Mouse (Mus musculus) layer of hippocampus, postnatal 14 days (tissue): ENCODE data around the gene Fars2. TPM values are rescaled to one million over a fixed set of nuclear protein-coding genes. Genes with fewer than 3 reads are reported as not detected.

ENCODE experiments used
- DNase-seq, 2 experiments: peaks; one replicate each; pipeline ENCODE4 v3.0.0; 2021 to 2022; ENCODE audit warnings: low spot score in 2 of 2, mixed read lengths in 1 of 2
- total RNA-seq, 2 experiments: library from RNA; stranded (reverse); gene quantifications; 2 replicates each; pipeline ENCODE4 v1.2.3; 2021

Gene Fars2
- total RNA-seq, 2 experiments from 2014 or later = 30.2 to 37.4 TPM

DNA sequence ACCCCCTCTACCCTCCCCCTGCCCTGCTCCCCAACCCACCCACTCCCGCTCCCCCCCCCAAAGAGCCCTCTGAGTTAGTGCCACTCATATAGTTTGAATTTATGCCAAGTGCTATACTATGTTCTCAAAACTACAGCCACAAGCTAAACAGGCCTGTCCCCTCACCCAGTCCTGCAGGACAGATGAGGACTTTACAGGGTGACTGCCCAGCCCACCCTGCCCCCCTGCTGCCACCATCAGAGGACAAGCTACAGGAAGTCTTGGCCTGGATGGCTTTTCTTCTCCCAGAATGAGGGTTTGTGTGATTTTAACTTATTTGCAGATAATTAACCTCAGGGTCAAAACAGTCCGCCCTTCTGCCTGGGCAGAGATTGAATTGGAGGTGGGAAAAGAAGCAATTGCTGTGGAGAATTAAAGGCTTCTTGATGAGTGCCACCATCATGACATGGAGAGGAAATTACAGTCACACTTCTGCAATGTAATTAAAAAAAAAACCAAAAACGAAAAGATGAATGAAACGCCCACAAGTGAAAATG, 383.2 kb downstream of the Fars2 start:
- no peak for DNase-seq

DNA sequence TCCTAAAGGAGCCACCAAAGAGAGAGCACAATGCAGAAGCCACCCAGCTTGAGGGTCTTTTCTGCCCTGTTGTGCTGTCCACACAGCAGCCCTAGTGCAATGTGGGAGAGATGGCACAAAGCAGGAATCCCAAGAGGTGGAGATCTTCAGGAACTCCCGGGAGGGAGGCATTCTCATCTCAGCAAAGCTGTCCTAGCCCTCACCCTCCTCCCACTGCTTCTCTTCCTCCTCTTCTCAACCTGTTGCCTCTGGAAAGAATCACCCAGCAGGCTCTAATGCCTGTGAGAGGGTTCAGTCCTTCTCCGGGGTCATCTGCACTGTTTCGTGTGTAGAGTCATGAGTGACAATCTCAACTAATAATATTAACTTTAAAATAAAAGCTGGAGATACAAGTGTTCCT, 386.3 kb downstream of the Fars2 start:
- DNase-seq = no peak

DNA sequence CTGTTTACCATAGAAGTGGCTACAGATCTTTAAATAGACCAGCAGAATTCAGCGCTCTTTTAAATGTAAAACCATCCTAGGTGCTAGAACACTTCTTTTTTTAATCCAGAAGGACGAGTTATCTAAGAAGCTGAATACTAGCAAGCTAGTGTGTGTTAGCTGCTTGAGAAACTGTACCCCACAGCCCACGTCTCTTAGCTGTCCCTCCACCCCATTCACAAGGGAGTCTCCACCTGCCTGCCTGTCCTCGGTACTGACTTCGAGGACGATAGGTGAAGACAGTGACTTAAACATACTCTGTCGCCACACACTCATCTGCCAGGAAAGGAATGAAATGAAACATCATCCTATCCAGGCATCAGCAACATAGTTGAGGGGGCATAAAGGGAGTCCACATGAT, 386.8 kb downstream of the Fars2 start:
- no peak for DNase-seq

DNA sequence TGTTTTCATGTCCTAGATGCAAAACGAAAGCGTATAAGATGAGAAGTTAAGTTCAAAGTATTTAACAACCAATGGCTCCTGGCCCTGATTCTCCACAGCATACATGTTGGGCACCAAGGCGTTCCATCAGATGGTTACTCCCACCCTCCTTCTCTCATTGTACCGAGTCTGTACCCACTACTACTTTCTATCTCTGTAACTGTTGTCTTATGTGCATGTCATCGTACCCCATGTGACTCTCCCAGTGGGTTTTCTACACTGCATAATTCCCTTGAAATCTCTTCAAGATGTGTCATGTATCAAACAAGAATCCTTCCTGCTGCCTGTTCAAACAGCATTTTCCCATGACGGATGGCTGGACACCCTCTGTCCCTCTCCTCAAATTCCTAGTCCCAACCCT, 388.5 kb downstream of the Fars2 start:
- no peak for DNase-seq

DNA sequence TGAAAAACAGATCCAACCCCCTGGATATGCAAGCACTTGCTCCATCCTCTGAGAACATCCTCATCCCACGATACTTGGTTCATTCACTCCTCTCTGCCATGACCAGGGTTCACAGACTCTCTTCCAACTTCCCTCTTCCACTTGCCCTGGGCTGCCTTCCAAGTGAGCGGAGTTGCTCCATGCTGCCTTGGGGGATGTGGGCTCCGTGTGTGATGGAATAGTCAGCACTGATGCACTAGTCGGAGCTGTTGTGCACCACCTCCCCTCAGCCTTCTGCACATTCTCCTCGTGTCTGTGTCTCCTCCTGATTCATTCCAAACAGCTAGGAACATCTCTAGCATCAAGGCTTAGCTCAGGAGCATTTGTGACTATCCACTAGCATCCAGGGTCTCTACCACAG, 389.1 kb downstream of the Fars2 start:
- peak in 1 of 2 experiments; percentile 45 for DNase-seq

GRCm38 (mm10) chr13:36510161-36510560, 392.9 kb downstream of the Fars2 start:
- DNase-seq = no peak

- DNase-seq = no peak
These were observed 395.9 kb downstream of the Fars2 start for GRCm38 (mm10) chr13:36513126-36513525.

DNA sequence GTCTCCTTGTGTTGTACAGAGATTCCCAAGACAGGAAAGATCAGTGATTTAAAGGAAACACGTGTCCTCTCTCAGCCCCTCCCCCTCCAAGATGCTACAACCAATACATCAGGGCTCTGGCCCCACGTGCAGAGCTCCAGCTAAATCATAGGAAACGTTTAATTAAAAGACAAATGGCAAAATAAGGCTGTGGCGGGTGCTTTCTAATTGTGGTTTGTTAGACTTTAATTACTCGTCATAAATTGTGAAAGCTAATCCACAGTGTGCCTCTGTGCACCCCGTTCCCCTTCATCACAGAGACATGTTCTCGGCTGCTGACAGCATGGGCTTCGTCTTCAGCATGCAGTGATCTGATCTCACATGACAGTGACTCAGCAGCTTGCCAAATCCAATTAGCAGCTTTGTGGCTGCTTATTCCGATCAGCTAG, 400.9 kb downstream of the Fars2 start:
- DNase-seq = peak; percentile 50 to 64

GRCm38 (mm10) chr13:36527761-36528160, 410.5 kb downstream of the Fars2 start:
- DNase-seq = no peak

GRCm38 (mm10) chr13:36528223-36528895, 411.1 kb downstream of the Fars2 start:
- no peak for DNase-seq

DNA sequence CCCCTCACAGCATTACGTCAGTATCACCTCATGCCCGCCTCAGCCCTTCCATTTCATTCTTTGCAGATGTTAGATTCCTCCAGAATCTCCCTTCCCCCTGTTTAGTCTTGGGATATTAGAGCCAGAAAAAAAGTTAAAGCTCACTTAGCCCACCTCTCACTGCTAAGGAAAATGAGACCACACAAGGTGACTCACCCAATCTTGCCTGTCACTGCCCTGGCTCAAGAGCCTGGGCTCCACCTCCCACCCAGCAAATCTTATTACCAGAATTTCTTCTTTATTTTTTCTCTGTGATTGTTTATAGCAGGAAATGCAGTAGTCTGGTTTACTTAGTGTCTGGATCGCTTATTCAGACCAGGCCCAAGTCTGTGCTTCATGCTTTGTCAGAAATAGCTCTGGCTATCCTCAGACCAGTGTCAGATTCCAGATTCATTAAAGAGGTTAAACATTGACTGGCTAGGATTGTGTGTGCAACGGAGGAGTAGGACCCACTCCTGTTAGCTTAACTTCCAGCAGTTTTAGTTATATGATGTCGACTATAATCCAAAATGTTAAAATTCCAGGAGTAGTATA, 412.3 kb downstream of the Fars2 start:
- DNase-seq = no peak

DNA sequence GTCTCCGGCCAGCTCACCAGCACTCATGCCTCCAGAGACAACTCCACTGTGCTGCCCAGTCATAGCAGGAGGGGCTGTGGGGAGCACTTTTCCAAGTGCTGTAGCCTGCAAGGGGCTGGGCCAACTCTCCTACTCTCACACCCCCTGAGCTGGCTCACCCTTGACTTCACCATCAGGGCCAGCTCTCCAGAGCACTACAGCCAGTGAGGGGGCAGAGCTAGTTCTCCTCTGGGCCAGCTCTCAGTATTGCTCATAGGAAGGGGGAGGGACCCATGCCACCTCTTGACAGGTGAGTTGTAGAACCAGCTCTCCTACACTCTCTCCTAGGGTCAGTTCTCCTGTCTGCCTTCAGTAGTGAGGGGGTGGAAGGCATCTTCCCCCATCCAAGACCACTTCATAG, 413.6 kb downstream of the Fars2 start:
- no peak for DNase-seq

- DNase-seq = no peak
These were observed 414.7 kb downstream of the Fars2 start for GRCm38 (mm10) chr13:36531893-36532292.

GRCm38 (mm10) chr13:36533071-36533470, 415.9 kb downstream of the Fars2 start:
- no peak for DNase-seq

GRCm38 (mm10) chr13:36533518-36533917, 416.3 kb downstream of the Fars2 start:
- no peak for DNase-seq

DNA sequence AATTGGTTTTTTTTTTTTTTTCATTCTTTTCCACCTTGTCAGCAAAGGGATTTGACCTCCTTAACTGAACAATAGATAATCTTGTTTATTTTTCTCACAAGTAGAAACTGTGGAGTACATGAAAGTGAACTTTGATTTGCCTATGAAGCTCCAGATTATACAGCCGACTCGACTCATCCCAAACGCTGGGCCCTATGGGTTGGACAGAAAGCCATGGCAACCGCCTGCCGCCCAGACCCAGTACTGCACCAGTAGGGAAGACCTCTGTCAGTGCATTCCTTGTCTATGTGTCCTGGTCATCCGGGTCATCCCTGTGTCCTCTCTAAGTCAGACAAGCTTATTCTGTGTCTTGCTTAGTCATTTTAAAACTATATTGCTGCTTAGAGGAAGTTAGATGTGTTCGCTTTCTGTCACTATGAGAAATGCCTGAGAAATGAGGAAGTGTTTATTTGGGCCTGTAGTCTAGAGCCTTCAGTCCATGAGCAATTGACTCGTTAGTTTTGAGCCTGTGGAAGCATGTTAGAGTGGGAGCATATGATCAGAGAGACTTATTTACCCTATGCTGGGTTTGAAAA, 416.8 kb downstream of the Fars2 start:
- no peak for DNase-seq

GRCm38 (mm10) chr13:36537580-36537979, 420.4 kb downstream of the Fars2 start:
- no peak for DNase-seq

- no peak for DNase-seq
These were observed 421.2 kb downstream of the Fars2 start for GRCm38 (mm10) chr13:36538385-36538784.

DNA sequence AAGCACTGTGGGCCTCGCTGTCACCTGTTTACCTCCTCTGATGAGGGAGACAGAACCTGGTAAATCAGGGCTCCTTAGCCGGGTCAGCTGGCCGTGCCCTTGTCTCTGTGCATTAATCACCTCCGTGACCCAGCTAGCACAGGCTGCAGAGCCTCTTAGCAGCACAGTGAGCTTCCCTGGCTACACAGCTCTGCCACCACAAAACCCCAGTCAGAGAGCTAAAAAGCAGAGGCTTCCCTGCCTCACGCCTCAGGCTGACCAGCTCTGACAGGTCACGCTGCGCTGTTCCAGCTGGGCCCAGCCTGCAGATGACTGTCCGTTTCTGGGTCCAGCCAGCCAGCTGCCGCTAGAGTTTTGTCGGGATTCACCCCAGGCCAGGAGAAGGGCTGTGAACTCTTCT, 423.0 kb downstream of the Fars2 start:
- no peak for DNase-seq

- no peak for DNase-seq
These were observed 424.1 kb downstream of the Fars2 start for GRCm38 (mm10) chr13:36541287-36541780.

- peak; percentile 27 to 45 for DNase-seq
These were observed 433.5 kb downstream of the Fars2 start for GRCm38 (mm10) chr13:36550694-36551093.

GRCm38 (mm10) chr13:36552522-36553246, 435.5 kb downstream of the Fars2 start:
- DNase-seq = no peak
